Mouse (Mus musculus): ENCODE measurements around the gene Pjvk. TPM values are rescaled to one million over a fixed set of nuclear protein-coding genes. Genes with fewer than 3 reads are reported as not detected.

The Pjvk gene
- total RNA-seq, 1 experiment = not detected

DNA sequence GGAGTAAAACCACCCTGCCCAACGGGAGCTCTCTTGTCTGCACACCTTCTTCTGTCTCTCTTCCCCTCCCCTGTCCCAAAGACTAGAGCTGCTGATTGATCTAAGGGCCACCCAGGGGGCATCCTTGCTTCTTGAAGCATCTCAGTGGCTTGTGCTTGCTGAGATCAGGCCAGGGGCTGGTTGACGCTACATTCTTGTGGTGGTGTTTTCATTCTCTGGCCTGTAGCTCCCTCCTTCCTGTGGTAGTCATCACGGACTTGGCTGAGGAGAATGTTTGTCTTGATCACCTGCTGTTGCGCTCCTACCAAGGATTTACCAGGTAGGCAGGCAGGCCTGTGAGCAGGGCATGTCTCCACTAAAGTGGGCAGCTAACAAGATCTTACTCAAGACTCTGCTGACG, 54.5 kb downstream of the Pjvk start:
- Histone ChIP-seq H3K9me3 (ENCODE audit: control insufficient read depth, insufficient read depth, low read depth, low read length) (no peaks in the 10 kb centered on the region), H3K27ac (ENCODE audit: insufficient read depth, low read depth, low read length, poor library complexity, severe bottlenecking) (no peak overlapping the region), H3K36me3 (ENCODE audit: control insufficient read depth, insufficient read depth, low read length, poor library complexity, severe bottlenecking) (peaks cover 12% of the 10 kb centered on the region), H3K4me3 (ENCODE audit: insufficient read depth in 1 of 2, low read depth in 1 of 2, low read length in 2 of 2, poor library complexity in 1 of 2, severe bottlenecking in 1 of 2) (no peak overlapping the region), H3K4me1 (ENCODE audit: control insufficient read depth in 2 of 2, insufficient read depth in 2 of 2, low read length in 2 of 2, poor library complexity in 1 of 2) (no peaks in the 10 kb centered on the region; a peak in 1 of 4 replicates), H3K9ac (ENCODE audit: insufficient read depth, low read depth, low read length, poor library complexity, severe bottlenecking) (no peak overlapping the region)
- no peak for DNase-seq (ENCODE audit: low read depth, low spot score)
- in situ Hi-C loops (cut with MboI; ENCODE audit: low sequenced_read_pairs in 2 of 2, unreplicated experiment in 2 of 2) = no loop called here
- TF ChIP-seq HCFC1 (IDR thresholded peaks at IDR 0.05; ENCODE audit: borderline replicate concordance, insufficient read depth, low read length) = no peak
- no peak for TF ChIP-seq ZC3H11A (IDR thresholded peaks at IDR 0.05; ENCODE audit: borderline replicate concordance, low read depth, low read length)
- TF ChIP-seq CHD2 (IDR thresholded peaks at IDR 0.05; ENCODE audit: low read depth, low read length) = no peak
- no peak for TF ChIP-seq MAFK (IDR thresholded peaks at IDR 0.05; ENCODE audit: insufficient read depth, low read depth, low read length)
- TF ChIP-seq ZNF384 (IDR thresholded peaks at IDR 0.05; ENCODE audit: low read depth, low read length) = no peak

DNA sequence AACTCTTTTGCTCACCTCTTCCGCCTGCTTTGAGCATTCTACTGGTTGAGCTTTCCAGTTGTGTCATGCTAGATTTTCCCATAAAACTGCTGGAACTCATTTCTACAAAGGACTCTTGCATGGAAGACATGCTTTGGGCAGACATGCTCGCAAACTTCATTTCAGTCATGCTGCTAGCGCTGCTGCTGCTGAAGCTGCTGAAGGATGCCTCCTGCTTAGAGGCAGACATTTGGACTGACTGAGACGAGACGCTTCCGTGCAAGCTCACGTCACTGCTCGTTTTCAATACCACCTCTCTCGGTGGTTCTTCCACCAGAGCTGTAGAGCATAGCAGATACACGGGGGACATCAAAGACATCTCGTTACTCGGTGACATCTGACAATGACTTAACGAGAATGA, 57.4 kb downstream of the Pjvk start:
- TF ChIP-seq HCFC1 (IDR thresholded peaks at IDR 0.05; ENCODE audit: borderline replicate concordance, insufficient read depth, low read length) (no peak), CHD2 (IDR thresholded peaks at IDR 0.05; ENCODE audit: low read depth, low read length) (no peak), ZNF384 (IDR thresholded peaks at IDR 0.05; ENCODE audit: low read depth, low read length) (no peak), ZC3H11A (IDR thresholded peaks at IDR 0.05; ENCODE audit: borderline replicate concordance, low read depth, low read length) (no peak), MAFK (IDR thresholded peaks at IDR 0.05; ENCODE audit: insufficient read depth, low read depth, low read length) (no peak)
- DNase-seq (ENCODE audit: low read depth, low spot score) = no peak
- H3K4me3 ChIP-seq (ENCODE audit: insufficient read depth in 1 of 2, low read depth in 1 of 2, low read length in 2 of 2, poor library complexity in 1 of 2, severe bottlenecking in 1 of 2) = no peak overlapping the region
- in situ Hi-C loops (cut with MboI; ENCODE audit: low sequenced_read_pairs in 2 of 2, unreplicated experiment in 2 of 2) = no loop called here
- no peak overlapping the region for H3K27ac ChIP-seq (ENCODE audit: insufficient read depth, low read depth, low read length, poor library complexity, severe bottlenecking)
- H3K36me3 ChIP-seq (ENCODE audit: control insufficient read depth, insufficient read depth, low read length, poor library complexity, severe bottlenecking) = peaks cover 20% of the 10 kb centered on the region
- no peaks in the 10 kb centered on the region for H3K4me1 ChIP-seq (ENCODE audit: control insufficient read depth in 2 of 2, insufficient read depth in 2 of 2, low read length in 2 of 2, poor library complexity in 1 of 2)
- no peaks in the 10 kb centered on the region for H3K9me3 ChIP-seq (ENCODE audit: control insufficient read depth, insufficient read depth, low read depth, low read length)
- no peak overlapping the region for H3K9ac ChIP-seq (ENCODE audit: insufficient read depth, low read depth, low read length, poor library complexity, severe bottlenecking)

Other genes starting within 250 kb of the Pjvk start
- gene Osbpl6, start 242.0 kb upstream of the Pjvk start, total RNA-seq (2012; rRNA removed) = 0.45 and 1.6 TPM in 2 replicates
- 8.2 and 13.0 TPM in 2 replicates for gene Prkra, start 461 bp upstream of the Pjvk start, total RNA-seq (2012; rRNA removed)
- gene Fkbp7, start 24.6 kb downstream of the Pjvk start, total RNA-seq (2012; rRNA removed) = 6.2 and 7.5 TPM in 2 replicates
- gene Plekha3, start 26.8 kb downstream of the Pjvk start, total RNA-seq (2012; rRNA removed) = 15.2 and 18.8 TPM in 2 replicates

All from ES-E14 (cell line).